ENCODE assay signal across 8 mouse cellular contexts in the genomic region with DNA sequence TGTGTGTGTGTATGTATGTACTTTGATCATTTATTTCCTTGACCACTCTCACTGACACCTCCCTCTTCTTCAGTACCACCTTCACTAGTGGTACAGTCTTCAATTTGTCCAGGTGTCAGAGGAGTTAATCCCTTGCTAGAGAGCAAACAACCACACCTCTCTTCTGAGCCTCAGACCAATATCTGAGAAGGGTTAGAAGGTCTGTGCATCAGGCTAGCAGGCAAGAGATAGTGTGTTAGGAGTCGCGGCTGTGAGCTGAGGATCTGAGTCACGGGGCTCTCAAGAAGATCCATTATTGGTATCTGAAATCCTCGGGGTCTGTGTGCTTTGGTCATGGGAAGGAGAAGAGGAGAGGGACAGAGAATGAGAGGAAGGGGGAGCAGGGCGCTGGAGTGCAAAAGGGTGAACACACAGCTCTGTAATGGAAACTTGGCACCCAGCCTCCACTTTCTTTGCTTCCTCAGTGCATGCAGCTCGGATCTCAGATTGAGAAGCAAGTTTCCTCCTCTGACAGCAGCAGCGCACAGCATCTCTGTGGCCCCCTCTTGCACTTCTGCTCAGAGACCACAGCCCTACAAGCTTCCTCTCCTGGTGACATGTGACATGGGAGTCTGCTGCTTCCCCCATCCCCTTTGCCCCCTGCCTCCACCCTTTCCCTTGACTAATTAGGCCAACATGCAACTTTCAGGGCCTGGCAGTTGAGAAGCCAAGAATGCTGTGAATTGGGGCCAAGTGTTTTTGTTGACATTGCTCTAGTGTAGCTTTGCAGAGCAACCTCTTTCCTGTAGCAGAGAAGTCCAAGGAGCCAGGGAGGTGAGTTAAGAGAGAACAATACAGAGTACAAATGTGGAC.
A peak's percentile ranks its signal among the peaks of the same experiment; 100 is the strongest.
DNase-seq lines count a peak whose midpoint lies in the region; ATAC-seq and TF ChIP-seq lines count a peak whose summit lies in the region.

No protein-coding gene starts in this region.

- intact Hi-C loops in gastrocnemius, postnatal 36 days (cut with DNase I) = no loop called here
- intact Hi-C loops in left cerebral cortex, postnatal 25 days (cut with DNase I) = no loop called here

- no peak overlapping the region for H3K9ac ChIP-seq in midbrain, embryonic 16.5 days (ENCODE audit: low read depth, low read length)
- no peak overlapping the region for H3K9ac ChIP-seq in midbrain, embryonic 15.5 days
- no peak overlapping the region for H3K9ac ChIP-seq in intestine, postnatal 0 days (ENCODE audit: low read depth, low read length)

- 0 out of 2 replicates have a peak, but pooled peaks have one; percentile 39 for ATAC-seq in midbrain, embryonic 16.5 days
- ATAC-seq in midbrain, embryonic 15.5 days (replicated peaks) = no peak
- ATAC-seq in intestine, postnatal 0 days = peak; percentile 36; the same call in 1 of the 2 replicates
- ATAC-seq in megakaryocyte progenitor cell, adult 5-6 weeks (replicated peaks; ENCODE audit: poor library complexity) = peak; percentile 96

- no peaks in the 10 kb centered on the region for H3K27me3 ChIP-seq in midbrain, embryonic 16.5 days (ENCODE audit: control insufficient read depth, insufficient read depth, low read depth, low read length)
- H3K27me3 ChIP-seq in midbrain, embryonic 15.5 days (replicated peaks) = no peaks in the 10 kb centered on the region
- no peaks in the 10 kb centered on the region for H3K27me3 ChIP-seq in intestine, postnatal 0 days (replicated peaks; ENCODE audit: control insufficient read depth, insufficient read depth, low read length)

- TF ChIP-seq POLR2A in bone marrow macrophage, adult 2 months (IDR thresholded peaks at IDR 0.05; ENCODE audit: borderline replicate concordance, low read depth, low read length) = no peak

- peak; percentile 38 to 48 for DNase-seq in gastrocnemius, postnatal 36 days
- DNase-seq in left cerebral cortex, postnatal 25 days (ENCODE audit: low spot score in 2 of 2) = peak; percentile 46 to 70
- no peak for DNase-seq in natural killer cell, adult 2 months (ENCODE audit: low spot score in 2 of 2)

- no peaks in the 10 kb centered on the region for H3K9me3 ChIP-seq in midbrain, embryonic 16.5 days (replicated peaks; ENCODE audit: control insufficient read depth, low read length, poor library complexity, severe bottlenecking)
- H3K9me3 ChIP-seq in midbrain, embryonic 15.5 days = no peaks in the 10 kb centered on the region
- H3K9me3 ChIP-seq in intestine, postnatal 0 days (ENCODE audit: control insufficient read depth) = no peaks in the 10 kb centered on the region

- no peak overlapping the region for H3K27ac ChIP-seq in midbrain, embryonic 16.5 days (ENCODE audit: low read length)
- H3K27ac ChIP-seq in midbrain, embryonic 15.5 days = no peak overlapping the region
- H3K27ac ChIP-seq in bone marrow macrophage, adult 2 months (ENCODE audit: insufficient read depth, low read depth, low read length) = peak overlapping the region; percentile 21; the same call in 1 of the 2 replicates
- H3K27ac ChIP-seq in intestine, postnatal 0 days (ENCODE audit: low read depth, low read length) = no peak overlapping the region

- WGBS in midbrain, embryonic 16.5 days = 72% methylated on average over 7 of the region's 7 CpGs
- 76% methylated on average over 7 of the region's 7 CpGs for WGBS in midbrain, embryonic 15.5 days
- WGBS in intestine, postnatal 0 days = 15% methylated on average over 7 of the region's 7 CpGs

- H3K36me3 ChIP-seq in midbrain, embryonic 16.5 days (ENCODE audit: control insufficient read depth, insufficient read depth, low read length) = no peaks in the 10 kb centered on the region
- H3K36me3 ChIP-seq in midbrain, embryonic 15.5 days (replicated peaks) = no peaks in the 10 kb centered on the region
- no peaks in the 10 kb centered on the region for H3K36me3 ChIP-seq in intestine, postnatal 0 days (ENCODE audit: control insufficient read depth, insufficient read depth)

- no peak for TF ChIP-seq CTCF in bone marrow macrophage, adult 2 months (IDR thresholded peaks at IDR 0.05; ENCODE audit: low read depth, low read length)
- TF ChIP-seq CTCF in intestine, postnatal 0 days (IDR thresholded peaks at IDR 0.05; ENCODE audit: low read depth) = no peak

- no peak overlapping the region for H3K4me3 ChIP-seq in midbrain, embryonic 16.5 days (ENCODE audit: low read depth, low read length)
- H3K4me3 ChIP-seq in midbrain, embryonic 15.5 days = no peak overlapping the region
- H3K4me3 ChIP-seq in bone marrow macrophage, adult 2 months (ENCODE audit: insufficient read depth, low read length) = no peak overlapping the region
- H3K4me3 ChIP-seq in intestine, postnatal 0 days (ENCODE audit: low read depth, low read length) = no peak overlapping the region

- H3K4me2 ChIP-seq in midbrain, embryonic 16.5 days (ENCODE audit: low read length) = no peak overlapping the region
- no peak overlapping the region for H3K4me2 ChIP-seq in midbrain, embryonic 15.5 days
- peak overlapping the region; percentile 32; the same call in 1 of the 2 replicates for H3K4me2 ChIP-seq in intestine, postnatal 0 days (replicated peaks; ENCODE audit: low read depth)

- H3K4me1 ChIP-seq in midbrain, embryonic 16.5 days (ENCODE audit: control insufficient read depth, insufficient read depth, low read length) = no peaks in the 10 kb centered on the region; the same call in 1 of the 2 replicates
- no peaks in the 10 kb centered on the region for H3K4me1 ChIP-seq in midbrain, embryonic 15.5 days
- H3K4me1 ChIP-seq in bone marrow macrophage, adult 2 months (ENCODE audit: control insufficient read depth, insufficient read depth, low read length) = peaks cover 9% of the 10 kb centered on the region
- H3K4me1 ChIP-seq in intestine, postnatal 0 days (replicated peaks; ENCODE audit: control insufficient read depth, insufficient read depth, low read length) = peaks cover 11% of the 10 kb centered on the region; the same call in 1 of the 2 replicates

Comparison
In these comparisons a context has a peak if more than half of its experiments do, and no peak if none do; other contexts are left out.
1. DNase-seq: peak in gastrocnemius, postnatal 36 days (2 of 2) and left cerebral cortex, postnatal 25 days (2 of 2); none in natural killer cell, adult 2 months (0 of 2).